Mouse (Mus musculus): ENCODE data around the gene A130010J15Rik.

DNA sequence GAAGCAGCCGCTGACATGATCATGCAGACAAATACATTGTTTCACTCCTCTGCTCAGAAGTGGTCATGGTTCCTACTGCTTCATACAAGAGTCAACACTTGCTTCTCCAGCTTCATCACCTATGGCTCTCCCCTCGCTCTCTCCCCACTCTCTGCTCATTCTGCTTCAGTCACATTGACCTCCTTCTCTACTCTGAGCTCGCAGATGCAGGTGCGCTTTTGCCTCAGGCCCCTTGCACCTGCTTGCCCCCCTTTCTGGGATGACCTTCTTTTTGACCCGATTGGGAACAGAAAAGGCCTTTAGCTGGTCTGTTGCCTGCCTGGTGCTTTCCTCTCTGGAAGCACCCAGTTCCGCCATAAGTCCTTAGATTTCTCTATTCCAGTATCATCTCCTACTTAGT, 23.3 kb upstream of the A130010J15Rik start:
- no peak for TF ChIP-seq CTCF (IDR thresholded peaks at IDR 0.05; ENCODE audit: low read depth, low read length)
- no peak for TF ChIP-seq POLR2A (IDR thresholded peaks at IDR 0.05; ENCODE audit: insufficient read depth, low read length)
- no peak for TF ChIP-seq EP300 (IDR thresholded peaks at IDR 0.05; ENCODE audit: insufficient read depth, low read depth, low read length)
